Mouse (Mus musculus) heart, embryonic 15.5 days (tissue): ENCODE measurements around the gene Jhy. TPM values are rescaled to one million over a fixed set of nuclear protein-coding genes. Genes with fewer than 3 reads are reported as not detected.

Experiments used
- ATAC-seq: fragments of 200-750 bp; cut with Nextera tagmentation; replicated peaks from 2 replicates; pipeline ENCODE4 v1.8.0; 2017; ENCODE audit warnings: low read depth, moderate TSS enrichment; ENCODE audit not compliant: insufficient number of reproducible peaks, insufficient read depth, low FRiP score
- H3K27ac ChIP-seq: fragments of 300-500 bp; sonication (generic); 2 replicates; pipeline ENCODE4 v1.5.1; 2015; ENCODE audit warnings: mild to moderate bottlenecking, inconsistent platforms
- H3K27me3 ChIP-seq: fragments of 300-500 bp; sonication (generic); 2 replicates; pipeline ENCODE4 v1.6.1; 2015; ENCODE audit warnings: inconsistent platforms
- H3K36me3 ChIP-seq: fragments of 300-500 bp; sonication (generic); 2 replicates; pipeline ENCODE4 v1.6.1; 2015; ENCODE audit warnings: mild to moderate bottlenecking, inconsistent platforms
- H3K4me1 ChIP-seq: fragments of 300-500 bp; sonication (generic); replicated peaks from 2 replicates; pipeline ENCODE4 v1.6.1; 2015; ENCODE audit warnings: inconsistent platforms
- H3K4me2 ChIP-seq: fragments of 300-500 bp; sonication (generic); 2 replicates; pipeline ENCODE4 v1.6.1; 2015; ENCODE audit warnings: inconsistent platforms, mild to moderate bottlenecking, moderate library complexity
- H3K4me3 ChIP-seq: fragments of 300-500 bp; sonication (generic); 2 replicates; pipeline ENCODE4 v1.5.1; 2015; ENCODE audit warnings: mild to moderate bottlenecking, inconsistent platforms
- H3K9ac ChIP-seq: fragments of 300-500 bp; sonication (generic); 2 replicates; pipeline ENCODE4 v1.6.1; 2015; ENCODE audit warnings: mild to moderate bottlenecking, inconsistent platforms
- H3K9me3 ChIP-seq: fragments of 300-500 bp; sonication (generic); replicated peaks from 2 replicates; pipeline ENCODE4 v1.6.1; 2016; ENCODE audit warnings: inconsistent platforms
- WGBS: fragments of 180-500 bp; shearing (Covaris S2); methylation state at CpG from one replicate; pipeline ENCODE4 v1.1.7; 2015; ENCODE audit warnings: mixed read lengths; 5-methylcytosine and 5-hydroxymethylcytosine counted together
- polyA plus RNA-seq: library from polyadenylated mRNA; unstranded; fragments of >200 nt; fragmentation: Nextera tagmentation; extraction: Ambion mirVana; gene quantifications from 2 replicates; pipeline ENCODE4 v1.2.1, GENCODE M21; 2015

Gene Jhy
- polyA plus RNA-seq, 1 experiment from 2014 or later, result not detected

- Histone ChIP-seq H3K4me3 (no peak overlapping the region), H3K27ac (no peak overlapping the region), H3K4me2 (no peak overlapping the region), H3K9ac (no peak overlapping the region), H3K36me3 (no peaks in the 10 kb centered on the region), H3K27me3 (peaks cover 98% of the 10 kb centered on the region), H3K4me1 (peaks cover 18% of the 10 kb centered on the region), H3K9me3 (no peaks in the 10 kb centered on the region)
- 4% methylated on average over 17 of the region's 17 CpGs for WGBS
- ATAC-seq, result no peak
These were observed 88.5 kb downstream of the Jhy start for GRCm38 (mm10) chr9:40875431-40875830.

- H3K36me3 ChIP-seq, result no peaks in the 10 kb centered on the region
- no peak overlapping the region for H3K9ac ChIP-seq
- 9% methylated on average over 4 of the region's 4 CpGs for WGBS
- H3K27ac ChIP-seq, result no peak overlapping the region
- no peak overlapping the region for H3K4me3 ChIP-seq
- no peaks in the 10 kb centered on the region for H3K9me3 ChIP-seq
- H3K27me3 ChIP-seq, result peaks cover 98% of the 10 kb centered on the region
- ATAC-seq, result no peak
- H3K4me2 ChIP-seq, result no peak overlapping the region
- H3K4me1 ChIP-seq, result peaks cover 18% of the 10 kb centered on the region
These were observed 89.0 kb downstream of the Jhy start for GRCm38 (mm10) chr9:40874961-40875360.

GRCm38 (mm10) chr9:40873556-40874470, 90.1 kb downstream of the Jhy start, which contains the start of gene Bsx:
TSS of gene Bsx (plus strand) at chr9:40874127.
- H3K27me3 ChIP-seq, result peaks cover 96% of the 10 kb centered on the region
- no peak within 1 kb of the TSS for H3K9ac ChIP-seq
- peaks cover 18% of the 10 kb centered on the region for H3K4me1 ChIP-seq
- H3K4me2 ChIP-seq, result peak within 1 kb of the TSS; percentile 44
- 3% methylated on average over 32 of the region's 32 CpGs for WGBS
- no peaks in the 10 kb centered on the region for H3K9me3 ChIP-seq
- peak within 1 kb of the TSS; percentile 34 for H3K4me3 ChIP-seq
- H3K27ac ChIP-seq, result no peak within 1 kb of the TSS
- no peaks in the 10 kb centered on the region for H3K36me3 ChIP-seq
- ATAC-seq, result no peak; the same call in 1 of the 2 replicates

- peaks cover 85% of the 10 kb centered on the region for H3K27me3 ChIP-seq
- peaks cover 4% of the 10 kb centered on the region for H3K4me1 ChIP-seq
- H3K4me3 ChIP-seq, result peak overlapping the region; percentile 23
- H3K36me3 ChIP-seq, result no peaks in the 10 kb centered on the region
- 6% methylated on average over 8 of the region's 8 CpGs for WGBS
- H3K9ac ChIP-seq, result no peak overlapping the region
- no peak overlapping the region for H3K27ac ChIP-seq
- peak overlapping the region; percentile 45 for H3K4me2 ChIP-seq
- ATAC-seq, result no peak
- H3K9me3 ChIP-seq, result no peaks in the 10 kb centered on the region
These were observed 91.8 kb downstream of the Jhy start for GRCm38 (mm10) chr9:40872156-40872478.

GRCm38 (mm10) chr9:40871369-40872155, 92.4 kb downstream of the Jhy start:
- H3K9ac ChIP-seq, result no peak overlapping the region
- no peak for ATAC-seq
- H3K36me3 ChIP-seq, result no peaks in the 10 kb centered on the region
- peaks cover 79% of the 10 kb centered on the region for H3K27me3 ChIP-seq
- H3K27ac ChIP-seq, result no peak overlapping the region
- peak overlapping the region; percentile 45 for H3K4me2 ChIP-seq
- 2% methylated on average over 34 of the region's 34 CpGs for WGBS
- H3K4me1 ChIP-seq, result peaks cover 4% of the 10 kb centered on the region
- H3K4me3 ChIP-seq, result peak overlapping the region; percentile 23
- H3K9me3 ChIP-seq, result no peaks in the 10 kb centered on the region

- Histone ChIP-seq H3K27ac (no peak overlapping the region), H3K9me3 (no peaks in the 10 kb centered on the region), H3K36me3 (no peaks in the 10 kb centered on the region), H3K4me2 (no peak overlapping the region), H3K4me3 (no peak overlapping the region), H3K4me1 (peaks cover 4% of the 10 kb centered on the region), H3K27me3 (peaks cover 67% of the 10 kb centered on the region), H3K9ac (no peak overlapping the region)
- WGBS, result 75% methylated on average over 5 of the region's 5 CpGs
- ATAC-seq, result no peak
These were observed 93.6 kb downstream of the Jhy start for GRCm38 (mm10) chr9:40870331-40870730.

- peaks cover 13% of the 10 kb centered on the region for H3K27me3 ChIP-seq
- WGBS, result 11% methylated on average over 9 of the region's 9 CpGs
- H3K36me3 ChIP-seq, result no peaks in the 10 kb centered on the region
- peak overlapping the region; percentile 61 for H3K4me2 ChIP-seq
- H3K4me1 ChIP-seq, result 0 out of 2 replicates have a peak, but pooled peaks cover 3% of the 10 kb centered on the region
- no peak for ATAC-seq
- peak overlapping the region; percentile 38 for H3K4me3 ChIP-seq
- H3K27ac ChIP-seq, result no peak overlapping the region
- no peak overlapping the region for H3K9ac ChIP-seq
- H3K9me3 ChIP-seq, result no peaks in the 10 kb centered on the region
These were observed 104.7 kb downstream of the Jhy start for GRCm38 (mm10) chr9:40859196-40859595.

GRCm38 (mm10) chr9:40858461-40859160, 105.3 kb downstream of the Jhy start:
- 12% methylated on average over 21 of the region's 21 CpGs for WGBS
- Histone ChIP-seq H3K4me1 (0 out of 2 replicates have a peak, but pooled peaks cover 3% of the 10 kb centered on the region), H3K27me3 (peaks cover 16% of the 10 kb centered on the region), H3K4me2 (peak overlapping the region; percentile 61), H3K27ac (no peak overlapping the region), H3K9me3 (no peaks in the 10 kb centered on the region), H3K36me3 (no peaks in the 10 kb centered on the region), H3K9ac (0 out of 2 replicates have a peak overlapping the region, but pooled peaks have one; percentile 0), H3K4me3 (peak overlapping the region; percentile 38)
- no peak for ATAC-seq

GRCm38 (mm10) chr9:40851515-40851914, 112.4 kb downstream of the Jhy start:
- Histone ChIP-seq H3K4me2 (no peak overlapping the region), H3K4me3 (no peak overlapping the region), H3K36me3 (no peaks in the 10 kb centered on the region), H3K27me3 (peaks cover 12% of the 10 kb centered on the region), H3K27ac (no peak overlapping the region), H3K9ac (no peak overlapping the region), H3K4me1 (no peaks in the 10 kb centered on the region), H3K9me3 (no peaks in the 10 kb centered on the region)
- WGBS, result 55% methylated on average over 2 of the region's 2 CpGs
- ATAC-seq, result no peak
